Mouse (Mus musculus) hindbrain, embryonic 10.5 days (tissue): ENCODE results near the gene Ms4a8a. TPM values are rescaled to one million over a fixed set of nuclear protein-coding genes. Genes with fewer than 3 reads are reported as not detected.
"Not testable (repeated sequence)": the region's sequence is repeated elsewhere in the genome, so short reads cannot be mapped to it uniquely, and the experiment has no call there.

Experiments used
- DNase-seq: peaks from one replicate; pipeline ENCODE4 v3.0.0-alpha.2; 2017; ENCODE audit warnings: low spot score
- H3K27ac ChIP-seq: fragments of 300-500 bp; sonication (generic); 2 replicates; pipeline ENCODE4 v1.5.1; 2016; ENCODE audit warnings: mild to moderate bottlenecking, moderate library complexity
- H3K27me3 ChIP-seq: fragments of 300-500 bp; sonication (generic); 2 replicates; pipeline ENCODE4 v1.6.1; 2016; ENCODE audit warnings: mild to moderate bottlenecking; ENCODE audit not compliant: poor library complexity, insufficient read depth, severe bottlenecking
- H3K36me3 ChIP-seq: fragments of 300-500 bp; sonication (generic); 2 replicates; pipeline ENCODE4 v1.6.1; 2016; ENCODE audit warnings: mild to moderate bottlenecking, moderate library complexity
- H3K4me1 ChIP-seq: fragments of 300-500 bp; sonication (generic); replicated peaks from 2 replicates; pipeline ENCODE4 v1.6.1; 2016; ENCODE audit warnings: mild to moderate bottlenecking
- H3K4me3 ChIP-seq: fragments of 300-500 bp; sonication (generic); 2 replicates; pipeline ENCODE4 v1.5.1; 2016; ENCODE audit warnings: mild to moderate bottlenecking, moderate library complexity
- H3K9me3 ChIP-seq: fragments of 300-500 bp; sonication (generic); 2 replicates; pipeline ENCODE4 v1.6.1; 2016; ENCODE audit warnings: mild to moderate bottlenecking, moderate library complexity
- WGBS: fragments of 180-500 bp; shearing (Covaris S2); methylation state at CpG from one replicate; pipeline ENCODE4 v1.1.7; 2016; 5-methylcytosine and 5-hydroxymethylcytosine counted together
- polyA plus RNA-seq: library from polyadenylated mRNA; unstranded; fragments of >200 nt; fragmentation: Nextera tagmentation; extraction: Ambion mirVana; gene quantifications from 2 replicates; pipeline ENCODE4 v1.2.1, GENCODE M21; 2016

Gene Ms4a8a
- polyA plus RNA-seq, result not detected in 2 replicates

DNA sequence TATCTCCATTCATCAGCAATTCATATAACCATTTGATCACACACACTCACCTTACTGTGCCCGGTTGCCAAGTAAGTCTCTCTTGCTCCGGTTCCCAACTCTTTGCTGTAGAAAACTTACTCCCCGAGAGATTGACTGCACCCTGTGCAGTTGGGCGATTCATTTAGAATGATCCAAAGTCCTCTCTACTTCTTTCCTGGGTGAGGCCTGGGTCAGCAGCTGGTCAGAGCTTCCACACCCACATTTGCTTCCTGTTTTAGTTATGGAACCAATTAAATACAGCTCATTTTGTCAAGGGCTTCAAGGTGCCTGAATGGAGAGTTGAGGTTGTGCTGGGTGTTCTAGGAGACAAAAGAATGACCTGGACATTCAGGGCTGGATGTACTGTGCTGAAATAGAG is at the start of gene Ms4a8a:
Ms4a8a (minus strand) TSS at position 169 of the 400 bp plus-strand sequence.
- H3K9me3 ChIP-seq, result no peaks in the 10 kb centered on the region
- no peak for DNase-seq
- no peak within 1 kb of the TSS for H3K27ac ChIP-seq
- WGBS, result 85% methylated on average over 4 of the region's 4 CpGs
- H3K27me3 ChIP-seq, result no peaks in the 10 kb centered on the region
- H3K4me1 ChIP-seq, result no peaks in the 10 kb centered on the region
- H3K4me3 ChIP-seq, result no peak within 1 kb of the TSS
- H3K36me3 ChIP-seq, result no peaks in the 10 kb centered on the region

DNA sequence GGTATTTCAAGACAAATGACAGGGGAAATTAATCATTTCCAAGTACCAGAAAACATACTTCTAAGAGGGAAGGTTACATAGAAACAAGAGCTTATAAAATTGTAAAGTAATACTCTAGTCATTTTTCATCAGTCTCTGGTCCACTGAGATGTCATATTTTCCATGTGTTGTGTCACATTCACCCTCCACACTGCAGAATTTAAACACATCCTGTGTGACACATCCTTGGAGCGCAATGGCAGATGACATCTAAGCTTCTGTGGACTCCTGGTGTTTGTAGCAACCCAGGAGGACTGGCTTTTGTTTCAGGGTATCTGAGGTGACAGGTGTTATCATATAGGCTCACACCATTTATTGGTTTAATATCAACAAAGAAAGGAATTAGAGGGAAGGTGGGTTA is 48.8 kb upstream of the Ms4a8a start:
- Histone ChIP-seq H3K4me1 (no peaks in the 10 kb centered on the region), H3K27me3 (no peaks in the 10 kb centered on the region), H3K36me3 (no peaks in the 10 kb centered on the region), H3K27ac (no peak overlapping the region), H3K9me3 (peaks cover 7% of the 10 kb centered on the region; the same call in 1 of the 2 replicates), H3K4me3 (no peak overlapping the region)
- WGBS, result 85% methylated on average over 1 of the region's 1 CpGs
- no peak for DNase-seq

DNA sequence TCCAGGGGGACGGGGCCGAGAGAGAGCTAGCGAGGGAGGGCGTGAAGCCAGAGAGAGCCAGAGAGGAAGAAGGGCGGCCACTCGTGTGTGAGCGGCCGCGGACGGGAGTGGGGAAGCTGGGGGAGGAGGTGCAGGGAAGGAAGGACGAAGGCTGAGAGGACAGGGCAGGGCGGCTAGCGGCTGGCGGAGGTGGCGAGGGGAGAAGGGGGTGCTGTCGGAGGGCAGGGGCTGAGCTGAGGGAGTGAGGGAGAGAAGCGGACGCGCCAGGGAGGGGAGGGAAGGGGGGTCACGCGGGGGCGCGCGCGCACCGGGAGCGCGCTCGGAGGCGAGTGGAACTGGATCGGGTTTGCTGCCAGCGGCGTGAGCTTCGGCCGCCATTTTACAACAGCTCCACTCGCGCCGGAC is 40.1 kb upstream of the Ms4a8a start:
- peak overlapping the region; percentile 72 for H3K27ac ChIP-seq
- not testable (repeated sequence) for H3K27me3 ChIP-seq, H3K36me3 ChIP-seq, H3K4me1 ChIP-seq
- DNase-seq, result peak; percentile 42
- 5% methylated on average over 17 of the region's 38 CpGs for WGBS
- H3K9me3 ChIP-seq, result peaks cover 15% of the 10 kb centered on the region; the same call in 1 of the 2 replicates
- peak overlapping the region; percentile 47 for H3K4me3 ChIP-seq

DNA sequence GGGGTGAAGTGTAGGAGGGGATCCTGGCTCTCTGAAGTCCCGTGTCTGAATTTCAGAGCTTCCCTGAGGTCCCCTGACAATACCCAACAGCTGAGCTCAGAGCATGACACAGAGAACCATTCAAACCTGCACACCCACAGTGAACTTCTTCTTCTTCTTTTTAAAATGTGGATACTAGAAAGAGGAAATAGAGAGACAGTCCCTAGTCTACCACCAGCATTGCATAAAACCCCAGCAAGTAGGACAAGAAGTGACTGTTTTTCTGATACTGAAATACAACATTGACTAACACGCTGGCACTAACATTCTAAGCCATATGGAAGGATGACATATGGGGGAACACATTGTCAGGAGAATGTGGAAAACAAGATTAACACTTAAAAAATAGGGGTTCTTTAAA is 38.4 kb upstream of the Ms4a8a start:
- no peak overlapping the region for H3K27ac ChIP-seq
- H3K27me3 ChIP-seq, result peaks cover 9% of the 10 kb centered on the region; the same call in 1 of the 2 replicates
- peaks cover 5% of the 10 kb centered on the region; the same call in 1 of the 2 replicates for H3K9me3 ChIP-seq
- no peak overlapping the region for H3K4me3 ChIP-seq
- WGBS, result 80% methylated on average over 2 of the region's 2 CpGs
- DNase-seq, result no peak
- H3K36me3 ChIP-seq, result no peaks in the 10 kb centered on the region
- H3K4me1 ChIP-seq, result no peaks in the 10 kb centered on the region

DNA sequence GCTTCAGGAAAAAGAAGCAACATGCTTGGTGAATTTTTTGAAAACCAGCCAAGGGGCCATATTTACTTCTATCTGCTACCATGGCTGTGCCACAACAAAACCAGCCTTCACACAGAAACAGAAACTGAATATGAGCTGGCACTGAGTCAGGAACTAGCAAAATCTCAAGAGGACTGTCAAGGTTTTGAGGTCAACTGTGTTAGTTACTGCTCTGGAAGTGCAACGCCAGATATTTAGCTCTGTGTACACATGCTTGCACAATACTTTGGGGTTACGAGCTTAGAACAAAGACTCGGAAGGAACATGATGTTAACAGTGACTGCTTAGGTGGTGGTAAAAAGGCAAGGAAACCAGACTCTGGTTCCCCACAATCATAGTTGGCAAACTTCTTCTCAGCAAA is 26.8 kb upstream of the Ms4a8a start:
- Histone ChIP-seq H3K27ac (no peak overlapping the region), H3K27me3 (no peaks in the 10 kb centered on the region), H3K9me3 (no peaks in the 10 kb centered on the region), H3K4me3 (no peak overlapping the region), H3K36me3 (no peaks in the 10 kb centered on the region), H3K4me1 (no peaks in the 10 kb centered on the region)
- 89% methylated on average over 3 of the region's 3 CpGs for WGBS
- no peak for DNase-seq

DNA sequence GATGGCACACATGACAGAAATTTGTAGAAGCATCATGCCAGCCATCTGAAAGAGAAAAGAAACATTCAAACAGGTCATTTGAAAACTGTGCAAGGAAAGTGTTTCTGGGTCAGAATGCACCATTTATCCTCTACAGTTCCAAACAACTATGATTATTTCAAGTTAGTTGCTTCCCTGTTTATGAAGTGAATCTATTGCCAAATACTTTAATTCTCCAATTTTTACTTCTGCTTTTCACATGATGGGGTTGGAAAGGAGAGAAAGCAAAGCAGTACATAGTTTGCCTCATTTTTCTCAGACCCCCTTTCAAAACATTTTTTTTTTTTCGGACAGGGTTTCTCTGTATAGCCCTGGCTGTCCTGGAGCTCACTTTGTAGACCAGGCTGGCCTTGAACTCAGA is 21.0 kb upstream of the Ms4a8a start:
- Histone ChIP-seq H3K27me3 (no peaks in the 10 kb centered on the region), H3K36me3 (no peaks in the 10 kb centered on the region), H3K4me1 (no peaks in the 10 kb centered on the region), H3K27ac (no peak overlapping the region), H3K4me3 (no peak overlapping the region), H3K9me3 (no peaks in the 10 kb centered on the region)
- 85% methylated on average over 1 of the region's 1 CpGs for WGBS
- DNase-seq, result no peak

DNA sequence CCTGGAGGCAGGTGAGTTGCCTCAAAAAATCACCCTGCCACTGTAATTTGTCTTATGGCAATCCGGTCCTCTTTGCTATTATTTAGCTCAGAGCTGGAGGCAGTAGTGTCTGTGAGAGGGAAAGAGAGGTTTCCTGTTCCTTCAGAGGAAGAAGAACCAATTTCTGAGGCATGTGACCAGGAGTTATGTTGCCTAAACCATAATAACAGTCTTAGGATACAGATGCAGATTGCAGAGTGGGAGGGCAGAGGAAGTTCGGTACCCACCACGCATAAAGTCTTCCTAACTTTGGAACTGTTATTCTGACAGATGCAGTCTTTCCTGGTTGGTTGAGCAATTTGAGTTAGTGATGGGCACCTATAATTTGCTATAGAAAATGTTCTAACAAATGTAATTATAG is 17.5 kb upstream of the Ms4a8a start:
- Histone ChIP-seq H3K4me1 (no peaks in the 10 kb centered on the region), H3K36me3 (no peaks in the 10 kb centered on the region), H3K27me3 (peaks cover 4% of the 10 kb centered on the region), H3K4me3 (no peak overlapping the region), H3K9me3 (no peaks in the 10 kb centered on the region), H3K27ac (no peak overlapping the region)
- no peak for DNase-seq
- 79% methylated on average over 3 of the region's 3 CpGs for WGBS

DNA sequence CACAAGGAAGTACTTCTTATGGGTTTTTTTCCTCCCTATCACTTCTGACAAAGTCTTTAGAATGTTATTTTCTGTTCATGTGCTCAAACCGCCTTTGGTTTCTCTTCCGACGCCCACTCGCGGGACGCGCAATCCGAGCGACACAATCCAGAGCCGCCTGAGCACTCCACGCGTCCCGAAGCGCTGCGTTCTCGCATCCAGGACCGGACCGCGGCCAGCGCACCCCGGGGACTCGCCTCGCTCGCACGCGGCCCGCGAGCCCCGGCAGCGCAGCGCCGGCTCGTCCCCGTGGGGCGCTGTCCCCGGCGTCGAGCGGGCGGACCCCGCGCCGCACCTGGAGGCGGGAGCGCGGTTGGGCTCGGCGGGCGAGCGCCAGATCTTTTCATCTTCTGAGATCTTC is 11.2 kb upstream of the Ms4a8a start:
- DNase-seq, result peak; percentile 3
- H3K4me1 ChIP-seq, H3K27ac ChIP-seq, H3K36me3 ChIP-seq, H3K9me3 ChIP-seq: not testable (repeated sequence)
- peak overlapping the region; percentile 44 for H3K4me3 ChIP-seq
- peaks cover 25% of the 10 kb centered on the region for H3K27me3 ChIP-seq
- WGBS, result 5% methylated on average over 50 of the region's 50 CpGs

DNA sequence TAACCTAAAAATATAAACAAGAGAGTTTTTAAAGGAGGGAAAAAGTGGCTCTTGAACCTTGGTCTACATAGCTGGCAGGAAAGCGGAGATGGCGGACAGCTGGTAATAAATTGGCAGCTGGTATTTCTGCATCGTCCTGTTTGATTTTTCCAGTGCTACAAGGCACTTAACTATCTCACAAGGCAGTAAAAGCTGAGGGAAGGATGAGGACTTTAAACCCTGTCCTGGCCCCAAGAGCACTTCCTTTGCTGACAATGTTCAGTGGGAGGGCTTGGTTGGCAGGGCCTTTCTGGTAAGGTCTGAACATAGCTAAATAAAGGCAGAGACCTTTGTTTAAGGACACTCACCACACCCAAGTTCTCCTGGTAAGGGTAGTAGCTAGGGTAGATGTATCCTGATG is 10.5 kb downstream of the Ms4a8a start:
- H3K9me3 ChIP-seq, result no peaks in the 10 kb centered on the region
- DNase-seq, result no peak
- no peak overlapping the region for H3K27ac ChIP-seq
- no peaks in the 10 kb centered on the region for H3K4me1 ChIP-seq
- H3K27me3 ChIP-seq, result no peaks in the 10 kb centered on the region
- no peaks in the 10 kb centered on the region for H3K36me3 ChIP-seq
- 95% methylated on average over 3 of the region's 3 CpGs for WGBS
- H3K4me3 ChIP-seq, result no peak overlapping the region

DNA sequence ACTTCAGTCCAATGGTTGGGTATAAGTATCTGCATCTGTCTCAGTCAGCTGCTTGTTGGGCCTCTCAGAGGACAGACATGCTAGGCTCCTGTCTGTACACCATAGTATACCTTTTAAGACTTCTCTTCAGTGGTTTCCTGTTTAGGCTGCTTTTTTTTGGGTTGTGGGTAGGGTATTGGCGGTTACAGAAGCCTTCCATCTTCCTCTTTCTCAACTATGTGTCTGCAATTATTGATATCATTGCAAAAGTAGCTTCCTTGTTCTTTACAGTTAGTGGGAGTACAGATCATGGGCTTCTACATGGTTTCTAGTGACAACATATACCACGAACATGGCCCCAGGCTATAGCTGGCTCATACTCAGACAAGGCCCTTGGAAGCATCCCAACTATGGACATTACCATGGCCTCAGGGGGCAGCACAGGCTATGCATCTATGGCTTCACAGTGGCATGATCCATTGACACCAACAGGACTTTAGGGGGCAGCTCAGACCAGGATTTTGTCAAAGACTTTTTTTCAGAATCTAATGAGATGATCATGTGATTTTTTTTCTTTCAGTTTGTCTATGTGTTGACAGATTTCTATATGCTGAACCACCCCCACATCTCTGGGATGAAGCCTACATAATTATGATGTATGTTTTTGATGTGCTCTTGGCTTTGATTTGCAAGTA is 15.6 kb downstream of the Ms4a8a start:
- no peak for DNase-seq
- WGBS, result 85% methylated on average over 2 of the region's 2 CpGs
- Histone ChIP-seq H3K27ac (no peak overlapping the region), H3K4me1 (no peaks in the 10 kb centered on the region), H3K36me3 (no peaks in the 10 kb centered on the region), H3K27me3 (no peaks in the 10 kb centered on the region), H3K4me3 (no peak overlapping the region), H3K9me3 (no peaks in the 10 kb centered on the region)

DNA sequence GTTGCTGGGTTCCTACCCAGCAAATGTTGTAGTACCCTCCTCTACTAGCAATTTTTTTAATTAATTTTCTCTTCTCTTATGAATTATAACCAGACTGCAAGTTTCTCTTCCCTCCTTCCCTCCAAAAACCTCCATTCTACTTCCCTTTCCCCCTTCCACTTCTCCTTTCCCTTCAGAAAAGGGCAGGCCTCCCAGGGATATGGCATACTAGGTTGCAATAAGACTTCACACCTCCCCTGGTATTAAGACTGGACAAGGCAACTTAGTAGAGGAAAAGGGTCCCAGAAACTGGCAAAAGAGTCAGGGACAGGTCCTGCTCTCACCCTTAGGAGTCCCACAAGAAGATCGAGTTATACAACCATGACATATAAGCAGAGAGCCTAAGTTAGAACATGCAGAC is 20.0 kb downstream of the Ms4a8a start:
- H3K27ac ChIP-seq, result no peak overlapping the region
- DNase-seq, result no peak
- no peaks in the 10 kb centered on the region for H3K4me1 ChIP-seq
- 94% methylated on average over 1 of the region's 1 CpGs for WGBS
- H3K9me3 ChIP-seq, result no peaks in the 10 kb centered on the region
- no peaks in the 10 kb centered on the region for H3K36me3 ChIP-seq
- H3K27me3 ChIP-seq, result no peaks in the 10 kb centered on the region
- H3K4me3 ChIP-seq, result no peak overlapping the region

DNA sequence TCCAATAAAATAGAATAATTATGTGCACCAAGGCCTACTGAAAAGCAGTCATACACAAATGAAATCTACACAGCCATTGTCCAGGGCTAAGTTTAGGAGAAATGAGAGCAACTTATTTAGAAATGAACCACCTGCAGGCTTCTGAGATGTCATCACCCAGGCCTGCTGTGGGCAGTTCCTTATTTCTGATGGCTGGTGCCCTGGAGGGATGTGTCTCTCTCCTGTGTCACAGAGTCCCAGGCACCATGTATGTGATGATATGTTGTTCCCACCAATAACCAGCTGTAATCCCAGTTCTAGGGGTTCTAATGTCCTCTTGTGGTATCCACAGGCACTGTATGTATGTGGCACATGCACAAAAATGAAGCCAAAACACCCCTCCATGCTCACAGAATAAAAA is 20.9 kb downstream of the Ms4a8a start:
- no peaks in the 10 kb centered on the region for H3K4me1 ChIP-seq

DNA sequence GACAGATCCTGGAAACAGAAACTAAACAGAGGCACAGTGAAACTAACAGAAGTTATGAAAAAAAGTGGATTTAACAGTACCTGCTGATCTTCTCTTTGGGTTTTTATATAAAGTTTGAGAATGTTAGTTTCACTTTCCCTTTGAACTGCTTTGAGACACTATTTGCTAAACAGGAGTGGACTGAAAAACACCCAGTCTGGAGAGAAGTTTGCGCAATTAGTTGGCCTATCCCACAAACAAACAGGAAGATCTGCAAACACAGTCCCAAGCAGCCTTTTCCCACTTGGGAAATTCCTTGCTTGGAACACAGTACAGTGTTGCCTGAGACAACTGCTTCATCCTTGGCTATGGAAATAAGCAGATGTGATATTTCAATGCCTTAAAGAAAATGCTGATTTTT is 25.2 kb downstream of the Ms4a8a start:
- WGBS, result 87% methylated on average over 1 of the region's 1 CpGs
- H3K4me1 ChIP-seq, result not testable (repeated sequence)

More for the DNA sequence above, 20.9 kb downstream of the Ms4a8a start:
- DNase-seq, result no peak
- Histone ChIP-seq H3K27me3 (no peaks in the 10 kb centered on the region), H3K27ac (no peak overlapping the region), H3K4me3 (no peak overlapping the region), H3K36me3 (no peaks in the 10 kb centered on the region), H3K9me3 (no peaks in the 10 kb centered on the region)

DNA sequence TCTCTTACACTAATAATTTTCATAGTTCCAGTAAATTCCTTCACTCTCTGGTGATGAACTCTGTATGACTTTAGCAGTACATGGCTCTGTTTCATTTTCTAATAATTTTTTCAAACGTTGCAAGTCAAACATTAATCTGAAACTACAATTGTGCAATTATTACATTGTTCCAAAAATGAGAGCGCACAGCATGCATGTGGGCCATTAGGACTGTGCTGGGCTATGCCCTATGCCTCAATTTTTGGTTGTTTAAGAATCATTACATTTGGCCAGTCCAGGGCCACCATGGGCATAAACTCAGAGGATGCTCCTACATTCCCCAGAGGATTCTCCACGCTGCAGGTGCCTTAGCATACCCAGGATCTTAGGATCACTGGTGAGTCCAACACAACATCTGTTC is 27.6 kb downstream of the Ms4a8a start:
- Histone ChIP-seq H3K4me3 (no peak overlapping the region), H3K27ac (no peak overlapping the region), H3K36me3 (no peaks in the 10 kb centered on the region), H3K27me3 (no peaks in the 10 kb centered on the region), H3K4me1 (no peaks in the 10 kb centered on the region), H3K9me3 (no peaks in the 10 kb centered on the region)
- no peak for DNase-seq
- 68% methylated on average over 3 of the region's 3 CpGs for WGBS

More for the DNA sequence above, 25.2 kb downstream of the Ms4a8a start:
- not testable (repeated sequence) for DNase-seq, H3K27me3 ChIP-seq, H3K4me3 ChIP-seq, H3K36me3 ChIP-seq, H3K9me3 ChIP-seq, H3K27ac ChIP-seq
